Mouse (Mus musculus) A20 (cell line): ENCODE data around the gene Slc43a1.
"Not testable (repeated sequence)": the region's sequence is repeated elsewhere in the genome, so short reads cannot be mapped to it uniquely, and the experiment has no call there.

Experiments
- DNase-seq: peaks from one replicate; pipeline ENCODE4 v3.0.0-alpha.2; 2011; ENCODE audit warnings: low read depth, low spot score

The Slc43a1 gene

DNA sequence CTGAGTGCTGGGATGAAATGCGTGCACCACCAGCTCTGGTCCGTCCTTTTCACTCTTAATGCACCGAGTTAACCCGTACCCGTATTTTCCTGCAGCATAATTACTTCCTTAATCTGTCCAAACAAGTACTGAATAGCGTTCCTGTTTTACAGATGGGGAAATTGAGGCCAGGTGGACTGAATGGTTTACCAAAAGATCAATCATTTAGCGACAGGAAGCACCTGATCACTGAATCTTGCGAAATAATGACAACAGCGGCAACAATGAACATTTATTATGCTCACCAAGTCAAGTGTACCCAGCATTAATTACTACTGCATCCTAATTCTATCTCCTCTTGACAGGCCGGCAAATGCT is at the start of gene Slc43a1:
TSS of gene Slc43a1 (plus strand) at position 258 of the 357 bp plus-strand sequence.
- DNase-seq: peak; percentile 77

DNA sequence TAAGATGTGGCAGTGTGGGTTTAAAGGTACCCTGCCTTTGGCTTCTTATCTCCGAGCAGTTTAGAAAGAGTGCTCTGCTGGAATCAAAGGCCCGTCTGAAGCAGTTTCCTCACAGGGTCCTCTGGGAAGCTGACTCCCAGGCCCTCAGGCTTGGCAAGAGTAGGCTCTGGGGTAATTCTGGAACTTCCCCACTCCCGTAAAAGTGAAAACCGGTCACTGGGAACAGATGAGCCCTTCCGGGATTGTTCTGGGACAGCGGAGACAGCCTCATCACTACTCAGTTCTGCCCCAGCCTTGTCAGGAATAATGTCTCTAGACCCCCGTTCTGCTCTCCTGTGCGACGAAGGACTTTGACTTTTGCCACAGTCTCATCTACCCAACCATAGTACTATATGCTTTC is 48.2 kb upstream of the Slc43a1 start:
- no peak for DNase-seq

DNA sequence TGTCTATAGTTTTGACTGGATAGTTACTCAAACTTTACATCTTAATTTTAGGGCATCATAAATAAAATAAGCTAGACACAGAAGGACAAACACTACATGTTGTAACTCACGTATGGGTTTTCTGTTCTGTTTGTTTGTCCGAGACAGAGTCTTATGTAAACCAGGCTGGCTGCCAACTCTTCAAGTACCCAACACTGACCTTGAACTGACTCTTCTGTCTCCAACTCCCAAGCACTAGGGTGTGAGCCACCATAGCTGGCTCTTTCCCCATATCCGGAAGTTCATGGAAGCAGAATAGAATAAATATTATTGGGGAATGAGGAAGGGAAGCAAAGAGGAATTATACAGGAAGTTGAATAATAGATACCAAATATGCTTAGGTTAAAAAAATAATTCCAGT is 46.1 kb upstream of the Slc43a1 start:
- DNase-seq: no peak

DNA sequence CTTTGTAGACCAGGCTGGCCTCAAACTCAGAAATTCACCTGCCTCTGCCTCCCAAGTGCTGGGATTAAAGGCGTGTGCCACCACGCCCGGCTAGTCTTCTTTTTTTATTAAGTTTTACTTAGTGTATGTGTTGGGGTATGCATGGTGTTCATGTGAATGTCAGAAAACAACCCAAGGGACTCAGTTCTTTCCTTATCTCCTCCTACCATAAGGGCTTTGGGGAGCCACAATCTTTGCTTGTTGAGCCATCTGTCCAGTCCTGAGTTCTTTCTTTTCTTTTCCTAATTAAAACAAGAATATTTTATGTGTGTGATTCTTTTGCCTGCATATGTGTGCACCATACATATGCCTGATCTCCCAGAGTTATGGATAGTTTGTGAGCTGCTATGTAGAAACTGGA is 45.5 kb upstream of the Slc43a1 start:
- no peak for DNase-seq

DNA sequence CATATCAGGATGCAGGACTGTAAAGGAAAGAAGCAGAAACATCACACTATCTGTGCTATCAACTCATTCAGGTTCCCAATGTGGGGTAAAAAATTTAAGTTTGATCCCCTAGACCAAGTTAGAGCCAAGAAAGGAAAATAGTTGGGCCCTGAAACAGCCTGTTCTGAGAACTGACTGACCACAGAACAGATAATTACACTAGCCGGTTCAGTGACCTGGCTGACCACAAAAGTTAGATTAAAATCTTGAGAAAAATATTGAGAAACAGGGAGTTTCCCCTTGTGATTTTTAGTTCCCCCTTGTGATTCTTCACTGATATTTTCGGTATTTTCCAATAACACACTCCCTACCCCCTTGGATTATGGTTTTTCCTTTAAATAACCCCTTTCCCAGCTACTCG is 44.8 kb upstream of the Slc43a1 start:
- DNase-seq: peak; percentile 56

DNA sequence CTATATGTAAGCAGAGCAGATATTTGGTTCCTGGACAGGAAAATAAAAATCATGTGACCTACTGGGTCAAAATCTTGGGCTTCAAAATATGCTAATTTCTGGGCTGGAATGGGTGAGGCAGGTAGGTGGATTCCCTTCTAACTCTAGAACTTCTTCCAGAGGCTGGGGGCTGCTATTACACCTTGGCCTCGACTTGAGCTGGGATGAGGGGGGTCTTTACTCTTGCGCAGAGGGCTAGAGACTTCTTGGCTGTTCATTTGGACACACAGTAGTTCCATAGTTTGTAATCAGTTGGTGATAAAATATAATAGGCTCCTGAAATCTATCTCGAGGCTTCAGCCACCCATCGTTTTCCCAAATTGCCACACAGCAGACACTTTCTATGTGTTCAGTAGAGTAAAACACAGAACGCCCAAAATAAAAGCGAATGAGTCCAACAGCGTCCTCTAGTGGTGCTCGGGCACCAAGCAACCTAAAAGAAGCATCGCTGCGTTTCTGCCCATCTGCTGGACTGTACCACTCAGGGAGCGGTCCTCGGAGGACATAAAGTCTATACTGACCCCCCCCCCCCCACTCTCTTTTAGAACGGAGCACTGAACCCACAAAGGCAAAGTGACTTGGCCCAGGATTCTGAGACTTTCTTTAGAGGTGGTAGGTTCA is 40.7 kb upstream of the Slc43a1 start:
- peak; percentile 89 for DNase-seq

DNA sequence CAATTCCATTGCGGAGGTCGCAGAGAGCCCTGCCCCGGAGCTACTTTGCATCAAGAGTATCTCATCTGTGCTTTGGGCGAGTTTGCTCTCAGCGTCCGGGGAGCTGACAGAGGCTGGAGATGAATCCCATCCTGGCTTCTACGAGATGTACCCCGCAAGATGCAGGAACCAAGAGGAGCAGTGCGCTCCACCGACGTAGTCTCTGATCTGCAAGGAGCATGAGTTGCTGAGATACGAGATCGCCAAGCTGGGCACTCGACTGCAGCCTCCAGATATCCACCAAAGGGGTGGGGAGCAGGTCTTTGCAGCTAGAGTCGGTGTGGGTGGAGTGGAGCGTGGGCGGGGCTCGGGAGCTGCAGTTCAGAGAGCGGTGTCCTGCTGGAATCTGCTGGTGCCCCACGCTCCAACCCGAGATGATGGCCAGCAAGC is 40.1 kb upstream of the Slc43a1 start, which contains the start of gene Ube2l6:
TSS of gene Ube2l6 (plus strand) at position 336 of the 429 bp plus-strand sequence.
- DNase-seq: peak; percentile 90

DNA sequence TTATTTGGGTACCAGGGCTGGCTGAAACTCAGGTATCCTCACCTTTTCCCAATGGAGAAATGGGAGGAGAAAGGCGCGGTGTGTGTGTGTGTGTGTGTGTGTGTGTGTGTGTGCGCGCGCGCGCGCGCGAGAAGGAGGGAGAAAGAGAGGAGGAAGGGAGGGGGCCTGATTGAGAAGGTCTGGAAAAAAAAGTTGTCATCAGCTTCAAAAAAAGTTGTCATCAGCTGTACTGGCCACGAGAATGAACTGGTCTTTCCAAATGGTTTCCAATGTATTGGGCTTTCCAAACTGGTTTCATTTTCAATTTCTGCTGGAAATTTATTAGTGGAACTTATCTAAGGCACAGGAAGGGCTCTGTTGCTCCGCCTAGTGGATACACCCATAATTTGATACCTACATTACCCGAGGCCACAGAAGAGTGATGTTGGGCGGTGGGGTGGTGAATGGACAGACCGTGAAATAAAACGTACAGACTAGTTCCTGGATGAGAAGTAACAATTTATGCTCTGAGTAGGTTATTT is 39.5 kb upstream of the Slc43a1 start:
- DNase-seq: peak; percentile 85

DNA sequence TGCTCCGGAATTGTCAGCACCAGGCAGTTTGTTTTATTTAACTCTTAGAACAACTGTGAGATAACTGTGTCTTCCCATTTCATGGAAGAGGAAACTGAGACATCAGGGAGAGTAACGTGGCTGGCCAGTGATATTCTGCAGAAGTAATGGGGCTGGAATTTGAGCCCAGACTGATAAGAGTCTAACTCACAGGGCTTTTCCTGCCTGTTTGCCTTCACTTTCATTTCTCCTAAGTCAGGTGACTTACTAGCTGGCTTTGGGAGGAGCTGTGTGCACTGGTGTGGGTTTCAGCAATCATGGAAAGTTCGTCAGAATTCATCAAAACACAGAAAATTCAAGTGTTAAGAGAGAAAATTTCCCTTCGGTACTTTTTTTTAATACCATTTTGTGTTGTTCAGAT is 38.3 kb upstream of the Slc43a1 start:
- DNase-seq: no peak

DNA sequence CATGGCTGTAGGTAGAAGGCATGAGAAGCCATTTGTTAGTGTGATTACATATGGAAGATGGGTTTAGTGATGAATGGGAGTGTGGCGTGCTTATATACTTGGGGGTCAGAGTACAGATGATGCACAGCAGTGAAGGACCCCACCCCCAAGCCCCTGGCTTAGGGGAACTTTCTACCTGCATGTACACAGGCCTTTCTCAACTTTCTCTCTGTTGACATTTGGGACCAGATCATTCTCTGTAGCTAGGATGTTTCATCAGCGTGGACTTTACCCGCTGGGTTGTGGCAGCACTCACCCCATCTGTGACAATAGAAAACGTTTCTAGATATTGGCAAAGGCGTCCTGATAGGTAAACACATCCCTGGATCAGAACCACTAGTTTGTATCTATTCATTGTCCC is 37.4 kb upstream of the Slc43a1 start:
- DNase-seq: not testable (repeated sequence)

DNA sequence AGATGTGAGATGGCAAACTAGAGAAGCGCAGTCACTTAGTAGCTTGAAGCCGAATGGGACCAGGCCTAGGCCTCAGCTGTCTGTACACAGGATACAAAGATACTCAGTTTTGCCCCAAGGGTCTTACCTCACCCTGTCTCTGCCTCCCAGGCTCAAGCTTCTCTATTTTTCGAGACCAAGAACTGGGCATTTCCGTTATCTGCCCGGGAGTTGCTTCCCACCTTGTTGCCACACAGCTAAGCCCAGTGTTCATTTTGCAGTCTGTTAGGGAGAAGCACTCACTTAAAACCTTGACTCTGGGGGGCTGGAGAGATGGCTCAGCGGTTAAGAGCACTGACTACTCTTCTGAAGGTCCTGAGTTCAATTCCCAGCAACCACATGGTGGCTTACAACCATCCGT is 34.7 kb upstream of the Slc43a1 start:
- no peak for DNase-seq

DNA sequence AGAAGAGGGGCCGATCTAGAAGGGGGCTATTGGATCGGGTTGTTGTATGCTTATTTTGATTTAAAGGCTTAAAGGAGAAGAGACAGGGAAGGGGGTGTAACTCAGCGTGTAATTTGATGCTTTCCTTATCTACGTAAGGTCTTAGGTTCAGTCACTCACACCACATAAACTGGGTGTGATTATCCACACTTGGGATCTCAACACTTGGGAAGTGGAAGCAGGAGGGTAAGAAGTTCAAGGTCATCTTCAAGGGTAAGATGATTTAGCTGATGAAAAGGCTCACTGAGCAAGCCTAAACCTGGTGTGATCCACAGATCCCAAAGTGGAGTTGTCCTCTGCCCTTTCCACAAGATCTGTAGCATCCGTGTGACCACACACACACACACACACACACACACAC is 32.1 kb upstream of the Slc43a1 start:
- DNase-seq: no peak

DNA sequence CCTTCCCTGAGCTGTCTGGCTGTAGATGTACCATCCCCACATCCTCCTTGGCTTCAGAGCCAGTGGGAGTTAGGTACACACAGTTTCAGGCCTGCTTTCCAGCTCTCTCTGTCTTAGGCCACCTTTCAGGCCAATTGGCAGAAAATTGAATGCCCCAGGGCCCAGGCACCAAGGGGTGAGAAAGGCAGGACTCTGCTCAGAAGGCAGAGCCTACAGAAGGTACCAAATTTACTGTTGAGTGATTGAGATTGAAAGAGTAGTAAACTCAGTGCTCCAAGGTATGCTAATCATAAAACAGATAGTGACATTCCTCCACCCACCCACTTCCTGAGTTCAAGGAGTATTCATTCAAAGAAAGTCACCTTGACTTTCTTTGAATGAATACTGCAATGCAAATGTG is 29.3 kb upstream of the Slc43a1 start:
- no peak for DNase-seq

DNA sequence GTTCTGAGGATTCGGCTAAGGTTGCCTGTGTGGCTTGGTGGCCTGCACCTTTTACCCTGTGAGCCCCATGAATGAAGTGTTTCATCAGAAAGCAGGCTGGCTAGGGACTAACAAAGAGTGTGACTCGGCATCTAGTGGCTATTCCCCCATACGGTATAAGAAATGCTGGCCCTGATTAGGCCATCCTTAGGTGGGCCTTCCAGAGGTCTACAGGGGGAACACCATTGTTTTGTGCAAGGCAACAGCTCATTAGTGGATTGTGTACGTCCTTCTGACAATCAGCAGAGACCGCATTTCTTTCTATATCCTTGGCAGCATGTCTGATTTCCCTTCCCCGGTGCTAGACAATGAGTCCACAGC is 28.1 kb upstream of the Slc43a1 start:
- DNase-seq: no peak

DNA sequence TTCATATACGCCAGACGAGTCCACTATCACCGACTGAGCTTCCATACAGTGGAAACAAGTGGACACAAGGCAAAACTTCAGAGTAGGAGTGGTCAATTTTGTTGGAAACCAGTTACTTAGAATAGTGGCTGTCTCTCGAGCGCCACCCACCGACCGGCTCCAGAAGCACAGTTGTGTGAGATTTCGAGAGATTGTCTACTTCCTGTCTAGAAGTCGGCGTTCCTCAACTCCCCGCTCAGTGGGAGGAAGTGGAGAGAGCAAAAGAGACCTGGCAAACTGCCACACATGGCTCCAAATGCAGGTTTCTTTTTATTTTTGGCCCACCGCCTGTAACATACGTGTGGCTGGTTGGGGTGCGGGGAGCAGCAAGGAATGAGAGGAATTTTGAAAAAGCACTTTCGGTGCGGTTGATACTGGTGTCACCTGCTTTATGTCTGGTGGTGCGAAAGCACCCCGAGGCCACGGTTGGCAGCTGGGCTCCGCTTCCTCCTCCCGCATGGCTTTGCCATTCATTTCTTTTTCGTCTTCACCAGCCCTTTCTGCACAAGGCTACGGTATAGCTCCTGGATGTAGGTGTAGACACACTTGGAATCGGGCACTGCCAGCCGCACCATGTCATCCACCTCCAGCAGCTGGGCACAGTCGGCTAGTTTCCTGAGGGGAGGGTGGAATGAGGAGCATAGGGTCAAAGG is 27.6 kb upstream of the Slc43a1 start:
- DNase-seq: peak; percentile 81

DNA sequence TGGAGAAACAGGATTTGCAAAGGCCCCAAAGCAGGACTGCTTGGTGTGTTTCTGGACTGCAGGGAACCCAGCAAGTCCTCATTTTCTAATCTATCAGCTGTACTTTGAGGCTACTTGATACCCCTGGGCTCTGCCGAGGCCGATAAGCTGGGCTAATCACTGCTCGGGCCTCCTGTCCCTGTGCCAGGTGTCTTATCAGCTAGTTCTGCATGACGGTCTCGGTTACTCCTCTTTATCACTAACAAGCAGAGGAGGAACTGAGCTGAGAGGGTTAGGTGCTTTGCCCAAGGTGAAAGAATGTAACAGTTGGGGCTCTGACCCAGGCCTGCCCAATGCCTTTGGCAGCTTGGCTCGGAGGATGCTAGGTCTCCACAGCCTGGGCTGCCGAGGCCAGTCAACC is 26.8 kb upstream of the Slc43a1 start:
- DNase-seq: no peak

DNA sequence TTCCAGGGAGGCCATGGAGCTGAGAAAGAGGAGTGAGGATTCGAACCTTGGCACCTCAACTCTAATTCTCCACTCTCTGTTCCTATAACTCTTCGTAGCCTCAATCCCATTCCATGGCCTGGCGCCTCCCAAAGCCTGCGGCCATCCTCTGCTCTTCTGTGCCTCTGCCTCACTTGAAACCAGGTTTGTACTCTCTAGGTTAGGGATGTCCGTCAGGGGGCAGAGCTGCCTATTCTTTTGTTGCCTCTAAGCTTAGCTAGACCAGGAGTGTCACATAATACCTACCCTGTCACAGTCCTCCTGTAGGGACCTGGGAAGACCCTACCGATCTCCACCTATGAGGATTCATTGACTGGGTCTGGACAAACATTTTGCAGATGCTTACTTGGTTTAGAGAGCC is 26.0 kb upstream of the Slc43a1 start:
- no peak for DNase-seq

DNA sequence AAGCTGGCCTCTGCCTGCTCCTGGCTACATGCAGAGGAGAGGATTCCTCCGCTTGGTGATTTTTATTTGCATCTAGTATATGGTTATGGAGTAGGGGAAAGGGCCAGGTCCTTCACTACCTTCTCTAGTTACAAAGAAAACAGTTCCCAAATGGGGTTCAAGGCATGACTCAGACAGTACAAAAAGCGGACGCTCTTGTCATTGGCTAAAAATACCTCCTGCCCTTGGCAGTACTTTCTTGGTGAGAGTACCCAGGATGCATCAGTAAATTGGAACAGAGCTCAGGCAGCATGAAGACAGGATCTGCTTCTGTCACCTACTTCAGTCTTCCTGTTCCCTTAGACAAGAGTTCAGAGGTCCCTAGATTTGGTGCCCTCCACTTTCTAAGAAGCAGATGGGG is 18.8 kb upstream of the Slc43a1 start:
- peak; percentile 29 for DNase-seq

DNA sequence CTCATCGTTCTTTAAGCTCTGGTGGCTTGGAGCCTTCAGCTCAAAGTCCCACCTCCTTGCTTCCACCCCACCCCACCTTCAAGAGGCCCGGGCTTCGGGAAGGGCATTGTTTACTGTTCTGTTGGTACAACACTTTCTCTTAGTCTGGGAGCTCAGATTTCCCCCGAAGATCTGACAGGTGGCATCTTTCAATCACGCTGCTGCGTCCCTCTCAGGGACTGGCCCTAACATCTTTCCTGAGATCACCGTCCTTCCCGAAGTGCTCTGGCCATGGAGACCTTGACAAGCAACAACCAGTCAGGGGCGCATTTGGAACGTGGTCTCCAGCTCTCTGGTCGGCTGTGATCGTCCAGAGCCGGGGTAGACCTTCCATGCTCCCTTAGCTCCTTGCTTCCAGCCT is 16.1 kb upstream of the Slc43a1 start, which contains the start of gene Smtnl1:
TSS of gene Smtnl1 (minus strand) at position 101 of the 400 bp plus-strand sequence.
- DNase-seq: no peak

DNA sequence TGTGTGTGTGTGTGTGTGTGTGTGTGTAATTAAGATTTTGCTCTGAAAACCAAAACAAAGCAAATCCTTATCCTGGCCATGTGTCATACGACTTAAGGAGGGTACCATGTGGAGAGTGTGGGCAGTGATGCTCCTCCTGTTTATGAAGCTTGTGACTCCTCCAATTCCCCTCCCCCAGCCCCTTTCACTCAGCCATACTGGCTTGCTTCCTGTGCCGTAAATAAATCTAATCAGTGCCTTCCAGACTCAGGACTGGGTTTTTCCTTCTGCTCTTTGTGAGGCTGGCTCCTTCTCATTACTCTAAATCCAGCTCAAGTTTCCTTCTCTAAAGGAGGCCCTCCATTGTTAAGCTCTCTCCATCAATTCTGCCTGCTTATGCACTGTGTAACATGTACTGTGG is 15.4 kb upstream of the Slc43a1 start:
- no peak for DNase-seq

DNA sequence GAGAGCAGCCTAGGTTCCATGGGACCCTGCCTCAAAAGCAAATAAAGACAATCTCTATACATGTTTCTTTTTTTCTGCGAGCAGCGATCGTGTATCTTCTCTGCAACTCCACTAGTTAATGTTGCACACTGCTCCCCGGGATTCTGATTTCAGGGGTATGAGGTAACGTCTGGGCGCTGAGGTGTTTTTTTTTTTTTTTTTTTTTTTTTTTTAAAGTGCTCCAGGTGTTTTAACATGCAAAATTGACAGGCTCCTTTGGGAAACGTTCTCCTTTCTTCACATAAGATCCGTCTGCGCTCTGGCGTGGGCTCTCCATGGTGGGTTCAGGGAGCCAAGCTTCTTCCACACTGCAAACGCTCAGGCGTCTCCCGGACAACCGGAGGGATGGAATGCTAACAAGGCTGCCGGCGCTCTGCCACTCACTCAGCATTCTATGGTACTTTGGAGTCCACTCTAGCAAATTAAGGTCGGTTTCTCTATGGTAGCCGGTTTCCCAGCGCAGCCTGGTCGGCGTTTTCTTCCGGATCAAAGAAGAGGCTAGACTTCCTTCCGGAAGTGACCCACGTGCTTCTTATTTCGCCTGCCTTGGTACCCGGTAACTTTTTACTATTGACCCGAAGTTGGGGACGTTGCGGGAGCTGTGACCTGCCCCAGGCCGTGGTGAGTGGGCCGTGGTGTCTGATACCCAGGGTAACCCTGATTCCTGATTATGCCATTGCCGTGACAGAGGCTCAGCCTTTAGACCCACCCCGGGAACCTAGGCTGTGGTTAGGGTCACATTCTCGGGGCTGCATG is 12.0 kb upstream of the Slc43a1 start, which contains the start of gene Timm10:
TSS of gene Timm10 (plus strand) at position 510 of the 795 bp plus-strand sequence.
- peak; percentile 95 for DNase-seq

DNA sequence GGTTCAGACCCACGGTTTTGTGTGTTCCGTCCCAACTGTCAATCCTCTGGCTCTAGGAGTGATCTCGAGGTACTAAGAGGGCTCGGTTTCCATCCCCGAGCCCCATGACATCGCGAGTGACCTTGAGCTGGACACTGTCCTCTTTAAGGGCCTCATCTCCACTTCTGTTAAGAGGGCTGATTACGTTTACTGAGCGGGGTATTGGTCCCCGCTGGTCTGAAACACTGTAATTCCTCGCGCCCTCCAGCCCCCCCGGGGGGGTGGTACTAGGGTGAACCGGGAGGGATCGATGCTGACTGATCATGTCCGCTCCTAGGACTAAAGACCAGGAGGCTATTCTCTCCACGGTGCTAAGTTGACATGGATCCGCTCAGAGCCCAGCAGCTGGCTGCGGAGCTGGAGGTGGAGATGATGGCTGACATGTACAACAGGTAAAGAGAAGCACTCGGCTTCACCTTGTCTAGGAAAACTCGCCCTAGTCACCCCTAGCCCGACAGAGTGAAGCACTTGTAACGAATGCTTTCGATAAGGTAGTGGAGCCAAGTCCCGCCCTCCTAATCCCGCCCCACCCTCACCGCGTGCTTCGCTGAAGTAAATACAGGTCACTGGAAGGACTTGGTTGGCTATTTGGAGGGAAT is 11.2 kb upstream of the Slc43a1 start:
- peak; percentile 72 for DNase-seq
